Mouse (Mus musculus): ENCODE measurements around the gene Bicc1. TPM values are rescaled to one million over a fixed set of nuclear protein-coding genes. Genes with fewer than 3 reads are reported as not detected.

Gene Bicc1
- polyA plus RNA-seq, 1 experiment from 2014 or later, result 65.7 TPM

DNA sequence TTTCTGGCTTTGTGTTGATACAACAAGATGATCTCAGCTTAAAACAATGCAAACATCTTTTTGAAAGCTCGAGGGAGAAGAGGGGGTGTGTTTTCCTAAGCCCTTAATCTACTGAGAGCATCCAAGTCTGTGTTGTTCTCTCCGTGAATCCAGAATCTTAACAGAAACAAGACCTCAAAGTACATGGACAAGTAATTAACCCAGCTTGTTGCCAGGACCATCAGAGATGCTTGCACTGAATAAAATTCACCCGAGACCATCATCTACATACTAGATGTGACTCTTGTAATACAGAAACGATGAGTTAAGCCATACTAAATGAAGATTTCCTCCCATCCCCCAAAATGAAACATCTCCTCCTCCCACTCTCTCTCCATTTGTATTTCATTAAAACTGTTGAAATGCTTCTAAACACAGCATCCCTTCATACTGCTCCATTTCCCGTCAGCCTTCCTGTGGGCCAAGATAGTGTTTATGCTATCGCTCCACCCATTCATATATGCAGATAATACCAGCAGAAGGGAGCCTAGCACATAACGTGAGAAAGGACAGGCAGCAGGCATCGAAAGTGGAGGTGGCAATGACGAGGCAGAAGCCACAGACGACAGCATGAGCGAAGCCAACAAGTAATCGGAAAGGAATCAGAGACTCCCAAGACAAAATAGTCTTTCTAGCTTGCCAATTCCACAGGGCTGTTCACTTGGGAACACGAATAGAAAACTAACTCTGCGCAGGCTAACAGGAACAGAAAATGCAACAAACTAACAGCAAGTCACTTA lies 131.2 kb downstream of the Bicc1 start:
- Histone ChIP-seq H3K4me2 (ENCODE audit: low read length) (no peak overlapping the region), H3K27me3 (ENCODE audit: insufficient read depth, low read length) (no peaks in the 10 kb centered on the region), H3K9me3 (replicated peaks; ENCODE audit: low read length) (no peaks in the 10 kb centered on the region), H3K4me1 (replicated peaks; ENCODE audit: insufficient read depth, low read length) (peaks cover 7% of the 10 kb centered on the region), H3K9ac (ENCODE audit: low read depth, low read length) (no peak overlapping the region), H3K4me3 (replicated peaks; ENCODE audit: low read depth, low read length) (no peak overlapping the region), H3K36me3 (ENCODE audit: insufficient read depth, low read length) (no peaks in the 10 kb centered on the region), H3K27ac (no peak overlapping the region)
- no peak for TF ChIP-seq CTCF (IDR thresholded peaks at IDR 0.05; ENCODE audit: low read depth)
- WGBS, result 68% methylated on average over 14 of the region's 14 CpGs
- no peak for ATAC-seq (replicated peaks; ENCODE audit: low FRiP score, low read depth)
- DNase-seq (ENCODE audit: low spot score), result peak; percentile 47

GRCm38 (mm10) chr10:71025131-71025894 lies 134.2 kb downstream of the Bicc1 start:
- peak; percentile 37; the same call in 1 of the 2 replicates for TF ChIP-seq CTCF (IDR thresholded peaks at IDR 0.05; ENCODE audit: low read depth)
- Histone ChIP-seq H3K4me2 (ENCODE audit: low read length) (peak overlapping the region; percentile 32), H3K27ac (peak overlapping the region; percentile 77), H3K4me1 (replicated peaks; ENCODE audit: insufficient read depth, low read length) (peaks cover 7% of the 10 kb centered on the region), H3K27me3 (ENCODE audit: insufficient read depth, low read length) (no peaks in the 10 kb centered on the region), H3K9ac (ENCODE audit: low read depth, low read length) (no peak overlapping the region), H3K4me3 (replicated peaks; ENCODE audit: low read depth, low read length) (no peak overlapping the region), H3K9me3 (replicated peaks; ENCODE audit: low read length) (no peaks in the 10 kb centered on the region), H3K36me3 (ENCODE audit: insufficient read depth, low read length) (no peaks in the 10 kb centered on the region)
- ATAC-seq (replicated peaks; ENCODE audit: low FRiP score, low read depth), result 0 out of 2 replicates have a peak, but pooled peaks have one; percentile 25
- peak; percentile 64 for DNase-seq (ENCODE audit: low spot score)
- 60% methylated on average over 18 of the region's 18 CpGs for WGBS

DNA sequence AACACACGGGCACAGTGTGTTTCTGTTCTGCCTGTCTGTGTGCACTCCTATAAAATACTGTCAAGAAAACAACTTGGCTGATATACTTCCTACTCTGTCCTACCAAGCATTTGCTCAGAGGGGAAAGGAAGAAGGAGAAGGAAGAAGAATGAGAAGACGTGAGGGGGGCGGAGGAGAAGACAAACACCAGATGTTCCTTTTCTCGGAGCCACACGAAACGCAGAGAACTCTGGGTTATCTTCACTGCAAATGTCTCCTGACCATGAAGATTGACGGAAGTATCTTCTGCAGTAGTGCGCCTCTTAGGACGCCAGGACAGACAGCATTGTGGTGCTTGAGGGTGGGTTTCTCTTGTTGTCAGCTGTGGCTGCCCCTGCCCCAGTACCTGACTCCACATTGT lies 134.8 kb downstream of the Bicc1 start:
- Histone ChIP-seq H3K9me3 (replicated peaks; ENCODE audit: low read length) (no peaks in the 10 kb centered on the region), H3K4me2 (ENCODE audit: low read length) (peak overlapping the region; percentile 32), H3K27ac (peak overlapping the region; percentile 77), H3K27me3 (ENCODE audit: insufficient read depth, low read length) (no peaks in the 10 kb centered on the region), H3K9ac (ENCODE audit: low read depth, low read length) (no peak overlapping the region; the same call in 1 of the 2 replicates), H3K4me3 (replicated peaks; ENCODE audit: low read depth, low read length) (no peak overlapping the region), H3K36me3 (ENCODE audit: insufficient read depth, low read length) (no peaks in the 10 kb centered on the region), H3K4me1 (replicated peaks; ENCODE audit: insufficient read depth, low read length) (peaks cover 7% of the 10 kb centered on the region)
- TF ChIP-seq CTCF (IDR thresholded peaks at IDR 0.05; ENCODE audit: low read depth), result no peak
- peak; percentile 70 for DNase-seq (ENCODE audit: low spot score)
- no peak for ATAC-seq (replicated peaks; ENCODE audit: low FRiP score, low read depth)
- 39% methylated on average over 9 of the region's 9 CpGs for WGBS

- TF ChIP-seq CTCF (IDR thresholded peaks at IDR 0.05; ENCODE audit: low read depth), result no peak
- H3K9me3 ChIP-seq (replicated peaks; ENCODE audit: low read length), result no peaks in the 10 kb centered on the region
- peaks cover 7% of the 10 kb centered on the region for H3K4me1 ChIP-seq (replicated peaks; ENCODE audit: insufficient read depth, low read length)
- no peak overlapping the region for H3K27ac ChIP-seq
- WGBS, result 49% methylated on average over 3 of the region's 3 CpGs
- no peak overlapping the region for H3K4me3 ChIP-seq (replicated peaks; ENCODE audit: low read depth, low read length)
- DNase-seq (ENCODE audit: low spot score) (no peak), ATAC-seq (replicated peaks; ENCODE audit: low FRiP score, low read depth) (no peak)
- H3K4me2 ChIP-seq (ENCODE audit: low read length), result no peak overlapping the region
- H3K27me3 ChIP-seq (ENCODE audit: insufficient read depth, low read length), result no peaks in the 10 kb centered on the region
- no peak overlapping the region for H3K9ac ChIP-seq (ENCODE audit: low read depth, low read length)
- no peaks in the 10 kb centered on the region for H3K36me3 ChIP-seq (ENCODE audit: insufficient read depth, low read length)
These were observed 136.0 kb downstream of the Bicc1 start for GRCm38 (mm10) chr10:71023471-71023870.

- no peak for DNase-seq (ENCODE audit: low spot score)
- Histone ChIP-seq H3K9ac (ENCODE audit: low read depth, low read length) (no peak overlapping the region), H3K4me1 (replicated peaks; ENCODE audit: insufficient read depth, low read length) (peaks cover 7% of the 10 kb centered on the region), H3K27me3 (ENCODE audit: insufficient read depth, low read length) (no peaks in the 10 kb centered on the region), H3K27ac (no peak overlapping the region), H3K9me3 (replicated peaks; ENCODE audit: low read length) (no peaks in the 10 kb centered on the region), H3K4me2 (ENCODE audit: low read length) (no peak overlapping the region), H3K36me3 (ENCODE audit: insufficient read depth, low read length) (no peaks in the 10 kb centered on the region), H3K4me3 (replicated peaks; ENCODE audit: low read depth, low read length) (no peak overlapping the region)
- WGBS, result 60% methylated on average over 5 of the region's 5 CpGs
- no peak for TF ChIP-seq CTCF (IDR thresholded peaks at IDR 0.05; ENCODE audit: low read depth)
- ATAC-seq (replicated peaks; ENCODE audit: low FRiP score, low read depth), result no peak
These were observed 139.0 kb downstream of the Bicc1 start for GRCm38 (mm10) chr10:71020459-71020858.

DNA sequence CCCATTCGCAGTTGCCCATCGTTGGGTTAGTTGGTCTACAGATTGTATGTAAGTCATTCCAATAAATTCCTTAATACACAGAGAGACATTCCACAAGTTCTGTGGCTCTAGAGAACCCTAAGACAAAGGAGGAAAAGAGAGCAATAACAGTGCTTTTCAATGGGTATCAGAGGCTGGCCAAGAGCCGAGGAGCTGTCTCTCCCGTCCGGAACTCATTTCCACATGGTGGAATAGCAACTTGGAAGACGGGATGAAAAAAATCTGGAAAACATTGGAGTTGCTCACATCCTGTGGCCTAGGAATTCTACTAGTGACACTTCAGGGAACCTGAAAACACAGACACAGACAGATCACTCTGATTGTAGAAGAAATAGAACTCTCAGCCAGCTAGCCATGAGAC lies 139.7 kb downstream of the Bicc1 start:
- Histone ChIP-seq H3K4me1 (replicated peaks; ENCODE audit: insufficient read depth, low read length) (peaks cover 1% of the 10 kb centered on the region; the same call in 1 of the 2 replicates), H3K27ac (no peak overlapping the region), H3K9me3 (replicated peaks; ENCODE audit: low read length) (no peaks in the 10 kb centered on the region), H3K4me2 (ENCODE audit: low read length) (no peak overlapping the region), H3K4me3 (replicated peaks; ENCODE audit: low read depth, low read length) (no peak overlapping the region), H3K9ac (ENCODE audit: low read depth, low read length) (no peak overlapping the region), H3K36me3 (ENCODE audit: insufficient read depth, low read length) (no peaks in the 10 kb centered on the region), H3K27me3 (ENCODE audit: insufficient read depth, low read length) (no peaks in the 10 kb centered on the region)
- 94% methylated on average over 6 of the region's 6 CpGs for WGBS
- no peak for TF ChIP-seq CTCF (IDR thresholded peaks at IDR 0.05; ENCODE audit: low read depth)
- DNase-seq (ENCODE audit: low spot score), result no peak
- ATAC-seq (replicated peaks; ENCODE audit: low FRiP score, low read depth), result no peak

Data from kidney, postnatal 0 days (tissue).